Mouse (Mus musculus) C2C12 (cell line): ENCODE data around the gene Cul7.

Experiments
- CTCF ChIP-seq: IDR thresholded peaks from one replicate; pipeline ENCODE4 v1.5.1; 2011; ENCODE audit not compliant: control insufficient read depth, insufficient read depth, insufficient read length
- MYOG ChIP-seq: IDR thresholded peaks from one replicate; pipeline ENCODE4 v1.6.1; 2011; ENCODE audit not compliant: control insufficient read depth, insufficient read length; ENCODE audit errors: extremely low read depth

DNA sequence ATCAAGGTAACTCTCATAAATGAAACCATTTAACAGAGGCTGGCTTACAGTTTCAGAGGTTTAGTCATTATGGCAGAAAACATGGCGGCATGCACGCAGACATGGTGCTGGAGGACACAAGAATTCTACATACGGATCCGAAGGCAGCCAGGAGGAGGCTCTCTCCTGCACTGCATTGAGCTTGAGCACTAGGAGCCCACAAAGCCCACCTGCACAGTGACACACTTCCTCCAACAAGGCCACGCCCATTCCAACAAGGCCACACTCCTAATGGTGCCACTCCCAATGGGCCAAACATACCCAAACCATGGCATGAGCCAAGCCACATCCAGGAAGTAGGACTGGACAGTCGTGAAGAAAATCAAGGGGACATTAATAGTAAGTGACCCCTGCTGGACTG, 38.8 kb upstream of the Cul7 start:
- TF ChIP-seq MYOG (no peak), CTCF (no peak)
